Mouse (Mus musculus): ENCODE data around the gene Efnb3.
A peak's percentile ranks its signal among the peaks of the same experiment; 100 is the strongest.

The Efnb3 gene

GRCm38 (mm10) chr11:69582230-69582805 is 22.3 kb upstream of the Efnb3 start:
- no peak for DNase-seq (ENCODE audit: low spot score)

- no peak for DNase-seq (ENCODE audit: low spot score)
These were observed 21.8 kb upstream of the Efnb3 start for GRCm38 (mm10) chr11:69581814-69582213.

DNA sequence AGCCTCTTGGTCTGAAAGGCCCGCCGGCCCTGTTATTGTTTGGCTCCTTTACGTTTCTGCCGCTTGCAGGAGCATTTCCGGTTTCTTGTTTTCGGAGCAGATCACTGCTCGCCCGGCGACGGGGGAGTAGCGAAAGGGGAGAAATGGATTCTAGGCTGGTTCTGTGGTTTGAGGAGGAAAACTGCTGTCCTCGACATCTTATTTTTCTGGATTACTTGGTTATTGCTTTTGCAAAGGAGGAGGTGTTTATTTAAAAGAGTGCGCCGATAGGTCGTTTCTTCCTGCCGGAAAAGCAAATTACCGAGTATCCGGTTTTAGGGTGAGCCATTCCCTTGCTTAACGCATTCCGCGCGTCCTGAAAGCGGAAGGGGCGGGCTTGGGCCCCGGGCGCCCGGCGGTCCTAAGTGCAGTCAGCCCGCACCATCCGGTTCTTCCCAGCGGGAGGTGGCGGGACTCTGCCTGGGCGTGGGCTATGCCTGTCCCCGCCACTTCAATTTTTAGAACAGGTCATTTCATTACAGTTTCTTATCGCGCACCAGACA is 21.2 kb upstream of the Efnb3 start:
- DNase-seq (ENCODE audit: low spot score) = peak; percentile 80

GRCm38 (mm10) chr11:69580572-69581146 is 20.7 kb upstream of the Efnb3 start:
- DNase-seq (ENCODE audit: low spot score) = no peak

GRCm38 (mm10) chr11:69580091-69580514 is 20.1 kb upstream of the Efnb3 start, which contains the start of the genes Wrap53 and Trp53:
Gene Wrap53 (minus strand): TSS chr11:69580255.
Gene Trp53 (plus strand): TSS chr11:69580359.
- DNase-seq (ENCODE audit: low spot score) = peak; percentile 77

- peak; percentile 98 for DNase-seq (ENCODE audit: low spot score)
These were observed 19.4 kb upstream of the Efnb3 start for GRCm38 (mm10) chr11:69579128-69580017.

- DNase-seq (ENCODE audit: low spot score) = no peak
These were observed 18.3 kb upstream of the Efnb3 start for GRCm38 (mm10) chr11:69578301-69578700.

- no peak for DNase-seq (ENCODE audit: low spot score)
These were observed 16.3 kb upstream of the Efnb3 start for GRCm38 (mm10) chr11:69576307-69576706.

DNA sequence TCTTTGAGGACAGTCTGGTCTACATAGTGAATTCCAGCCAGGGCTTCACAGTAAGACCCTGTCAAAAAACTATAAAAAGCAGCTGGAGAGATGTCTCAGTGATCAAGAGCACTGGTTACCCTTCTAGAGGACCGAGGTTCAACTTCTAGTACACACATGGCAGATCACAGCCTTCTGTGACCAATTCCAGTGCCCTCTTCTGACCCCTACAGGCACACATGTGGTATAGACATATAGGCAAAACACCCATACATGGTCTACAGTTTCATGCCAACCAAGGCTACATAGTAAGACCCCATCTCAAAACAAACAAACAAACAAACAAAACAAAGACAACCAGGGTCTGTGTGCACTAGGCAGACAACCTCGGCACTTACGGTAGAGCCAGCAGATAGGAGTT is 15.2 kb upstream of the Efnb3 start:
- no peak for DNase-seq (ENCODE audit: low spot score)

DNA sequence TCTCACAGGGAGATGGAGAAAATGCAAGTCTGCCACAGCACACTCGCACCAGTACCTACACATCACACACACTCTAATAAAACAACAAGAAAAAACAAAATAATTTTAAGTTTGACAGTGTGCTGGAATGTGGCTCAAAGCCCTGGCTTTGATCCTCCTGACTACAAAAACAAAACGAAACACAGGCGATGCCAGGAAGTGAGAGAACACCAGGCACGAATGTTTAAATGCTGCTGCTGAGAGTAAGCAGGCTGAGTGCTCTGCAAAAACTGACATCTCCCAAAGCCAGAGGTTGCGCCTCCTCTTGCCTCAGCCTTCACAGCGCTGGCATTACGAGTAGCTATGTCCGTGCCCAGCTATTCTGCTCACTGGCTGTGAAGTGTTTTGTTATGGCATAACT is 5.1 kb upstream of the Efnb3 start:
- no peak for DNase-seq (ENCODE audit: low spot score)

GRCm38 (mm10) chr11:69564391-69564790 is 4.4 kb upstream of the Efnb3 start:
- DNase-seq (ENCODE audit: low spot score) = no peak

- DNase-seq (ENCODE audit: low spot score) = no peak
These were observed 3.4 kb upstream of the Efnb3 start for GRCm38 (mm10) chr11:69563373-69563772.

- no peak for DNase-seq (ENCODE audit: low spot score)
These were observed 1.2 kb upstream of the Efnb3 start for GRCm38 (mm10) chr11:69560896-69561854.

GRCm38 (mm10) chr11:69559183-69559582 is 822 bp downstream of the Efnb3 start:
- DNase-seq (ENCODE audit: low spot score) = no peak

GRCm38 (mm10) chr11:69558756-69559155 is 1.2 kb downstream of the Efnb3 start:
- no peak for DNase-seq (ENCODE audit: low spot score)

DNA sequence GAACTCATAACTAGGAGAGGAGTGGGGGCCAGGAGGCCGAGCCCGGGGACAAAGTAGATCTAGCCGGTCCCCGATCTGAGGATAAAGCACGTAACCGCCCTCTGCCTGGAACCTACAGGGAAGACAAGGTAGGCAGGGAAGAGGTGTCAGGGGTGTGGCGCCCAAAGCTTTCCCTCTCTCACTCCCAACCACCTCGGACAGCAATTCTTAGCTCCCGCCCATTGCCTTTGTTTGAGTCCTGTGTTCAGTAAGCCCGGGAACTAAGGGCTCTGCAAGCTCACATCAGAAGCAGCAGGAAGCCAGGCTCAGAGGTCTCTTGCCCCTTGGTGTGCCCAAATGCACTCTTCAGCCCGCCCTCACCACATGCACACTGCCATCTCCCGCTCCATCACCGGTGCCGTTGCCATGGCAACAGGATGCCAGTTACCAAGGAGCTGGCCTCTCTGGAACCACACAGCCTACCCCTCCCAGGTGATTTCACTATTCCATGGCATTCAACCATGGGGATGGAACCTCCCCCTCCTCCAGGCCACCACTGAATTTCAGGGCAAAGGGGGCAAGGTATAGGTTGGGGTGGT is 2.5 kb downstream of the Efnb3 start:
- DNase-seq (ENCODE audit: low spot score) = no peak

DNA sequence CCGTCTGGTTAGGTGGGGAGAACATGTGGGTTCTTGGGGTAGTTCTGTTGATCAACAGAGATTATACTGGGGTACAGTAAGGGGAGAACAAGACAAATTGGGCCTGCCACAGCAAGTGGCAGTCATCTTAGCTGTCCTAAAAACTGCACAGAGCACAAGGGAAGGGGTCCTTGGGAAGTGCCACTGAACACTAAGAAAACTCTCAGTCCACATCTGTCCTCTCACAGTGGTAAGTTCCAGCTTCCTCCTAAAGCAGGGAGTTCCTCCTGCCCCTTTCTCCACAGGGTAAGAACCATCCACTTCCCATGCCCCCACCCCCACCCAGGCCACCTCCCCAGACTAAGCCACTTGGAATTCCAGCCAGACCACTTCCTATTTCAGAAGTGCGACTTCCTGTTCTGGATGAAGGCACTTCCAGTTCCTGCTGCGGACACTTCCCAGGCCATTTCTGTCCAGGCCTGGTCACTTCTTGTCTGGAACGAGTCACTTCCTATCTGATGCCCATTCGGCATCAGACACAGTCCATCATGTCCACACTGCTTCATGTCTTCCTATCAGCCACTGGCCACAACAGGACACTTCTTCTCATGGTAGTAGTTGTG is 5.4 kb downstream of the Efnb3 start:
- no peak for DNase-seq (ENCODE audit: low spot score)

DNA sequence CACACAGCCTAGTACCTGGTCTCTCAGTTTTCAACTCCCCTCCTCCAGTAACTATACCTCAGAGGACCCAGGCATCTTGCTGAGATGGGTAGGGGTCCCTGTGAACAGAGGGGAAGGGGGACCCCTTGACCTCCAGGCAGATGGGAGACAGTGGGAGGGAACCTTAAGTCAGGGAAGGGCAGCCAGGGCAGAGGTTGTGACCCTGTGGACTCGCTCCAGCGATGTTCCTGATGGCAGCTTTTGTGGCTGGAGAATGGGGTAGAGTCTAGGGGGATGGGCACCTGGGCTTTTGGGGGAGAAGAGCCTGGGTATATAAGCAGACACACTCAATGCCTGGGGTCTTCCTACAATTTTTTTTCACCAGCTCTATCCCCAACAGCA is 6.7 kb downstream of the Efnb3 start:
- DNase-seq (ENCODE audit: low spot score) = no peak

DNA sequence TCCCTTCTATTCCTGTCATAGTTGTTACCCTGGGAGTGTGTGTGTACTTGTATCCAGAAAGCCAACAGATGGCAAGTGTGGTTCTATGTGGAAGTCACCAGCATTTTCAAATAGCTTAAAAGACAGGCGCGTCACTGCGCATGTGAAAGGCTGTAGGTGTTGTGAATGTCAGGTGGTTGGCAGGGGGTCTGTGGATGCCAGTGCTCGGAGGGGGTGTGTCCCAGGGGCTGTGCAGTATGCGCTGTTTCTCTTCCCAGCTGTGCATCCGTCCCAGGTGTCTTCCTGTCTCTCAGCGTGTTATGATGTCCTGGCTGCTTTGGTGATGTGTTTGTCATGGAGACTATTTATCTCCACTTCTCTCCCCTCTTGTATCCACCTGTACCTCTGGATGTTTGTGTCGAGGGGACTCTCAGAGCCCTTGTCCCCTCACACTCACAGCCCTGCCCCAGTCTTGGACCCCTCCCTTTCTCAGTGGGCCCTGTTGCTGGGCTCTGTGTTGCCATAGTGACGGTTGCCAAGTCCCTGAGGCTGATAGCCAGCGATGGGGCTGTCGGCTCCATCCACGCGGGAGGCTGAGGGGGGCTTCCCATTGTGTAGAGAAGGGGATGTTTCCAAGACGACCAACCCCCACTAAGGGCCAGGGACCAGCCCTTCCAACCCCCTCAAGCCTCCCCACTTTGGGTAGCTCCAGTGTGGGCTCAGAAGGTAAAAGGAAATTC is 7.2 kb downstream of the Efnb3 start:
- DNase-seq (ENCODE audit: low spot score) = no peak

DNA sequence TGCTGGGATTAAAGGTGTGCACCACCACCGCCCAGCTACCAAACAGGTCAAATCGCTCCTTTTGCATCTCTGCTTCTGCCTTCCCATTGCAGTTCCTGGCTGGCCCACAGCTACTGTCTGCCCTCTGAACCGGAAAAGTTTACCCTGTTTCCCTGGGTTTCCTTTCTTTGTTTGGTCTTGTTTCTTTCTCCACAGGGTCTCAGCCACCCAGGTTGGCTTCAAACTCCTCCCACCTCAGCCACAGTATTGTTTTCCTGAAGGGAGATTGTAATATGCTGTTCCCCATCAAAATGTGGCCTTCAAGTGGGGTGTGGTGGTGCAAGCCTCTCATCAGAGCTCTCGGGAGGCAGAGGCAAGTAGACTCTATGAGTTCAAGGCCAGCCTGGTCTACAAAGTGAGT is 8.7 kb downstream of the Efnb3 start:
- DNase-seq (ENCODE audit: low spot score) = no peak

Data from urinary bladder, postnatal 25 days (tissue).